Mouse (Mus musculus) liver, embryonic 16.5 days (tissue): ENCODE data around the gene Msl2. TPM values are rescaled to one million over a fixed set of nuclear protein-coding genes. Genes with fewer than 3 reads are reported as not detected.

Experiments
- ATAC-seq: fragments of 200-750 bp; cut with Nextera tagmentation; 2 replicates; pipeline ENCODE4 v1.8.0; 2017; ENCODE audit warnings: low read depth, mild to moderate bottlenecking, moderate number of reproducible peaks, moderate library complexity
- H3K27ac ChIP-seq: fragments of 300-500 bp; sonication (generic); 2 replicates; pipeline ENCODE4 v1.5.1; 2014; ENCODE audit warnings: mild to moderate bottlenecking, low read length
- H3K27me3 ChIP-seq: fragments of 300-500 bp; sonication (generic); 2 replicates; pipeline ENCODE4 v1.6.1; 2014; ENCODE audit warnings: low read depth, low read length, mixed read lengths; ENCODE audit not compliant: control insufficient read depth, insufficient read depth
- H3K36me3 ChIP-seq: fragments of 300-500 bp; sonication (generic); 2 replicates; pipeline ENCODE4 v1.6.1; 2014; ENCODE audit warnings: mild to moderate bottlenecking; ENCODE audit not compliant: control insufficient read depth, insufficient read depth
- H3K4me1 ChIP-seq: fragments of 300-500 bp; sonication (generic); 2 replicates; pipeline ENCODE4 v1.6.1; 2014; ENCODE audit warnings: low read depth, low read length, mixed read lengths; ENCODE audit not compliant: control insufficient read depth
- H3K4me2 ChIP-seq: fragments of 300-500 bp; sonication (generic); 2 replicates; pipeline ENCODE4 v1.6.1; 2014; ENCODE audit warnings: low read depth, low read length, mixed read lengths
- H3K4me3 ChIP-seq: fragments of 300-500 bp; sonication (generic); 2 replicates; pipeline ENCODE4 v1.5.1; 2014; ENCODE audit warnings: low read depth, mild to moderate bottlenecking, low read length
- H3K9ac ChIP-seq: fragments of 300-500 bp; sonication (generic); 2 replicates; pipeline ENCODE4 v1.6.1; 2014; ENCODE audit warnings: low read depth, low read length
- H3K9me3 ChIP-seq: fragments of 300-500 bp; sonication (generic); replicated peaks from 2 replicates; pipeline ENCODE4 v1.6.1; 2016; ENCODE audit warnings: low read length; ENCODE audit not compliant: control insufficient read depth
- WGBS: fragments of 180-500 bp; shearing (Covaris S2); extraction: QIAGEN DNeasy Blood & Tissue Kit; methylation state at CpG from one replicate; pipeline ENCODE4 v1.1.7; 2014; ENCODE audit not compliant: insufficient replicate concordance; 5-methylcytosine and 5-hydroxymethylcytosine counted together
- polyA plus RNA-seq: library from polyadenylated mRNA; unstranded; fragments of >200 nt; fragmentation: Nextera tagmentation; extraction: Ambion mirVana; gene quantifications from 2 replicates; pipeline ENCODE4 v1.2.1, GENCODE M21; 2015

Msl2 gene
- polyA plus RNA-seq, 1 experiment from 2014 or later, result 1.6 TPM

GRCm38 (mm10) chr9:101080046-101080685, 6.3 kb downstream of the Msl2 start:
- H3K4me2 ChIP-seq, result no peak overlapping the region

GRCm38 (mm10) chr9:101083728-101084127, 9.8 kb downstream of the Msl2 start:
- no peak overlapping the region for H3K27ac ChIP-seq
- 71% methylated on average over 3 of the region's 3 CpGs for WGBS
- H3K36me3 ChIP-seq, result no peaks in the 10 kb centered on the region
- no peaks in the 10 kb centered on the region for H3K9me3 ChIP-seq
- no peak for ATAC-seq
- no peaks in the 10 kb centered on the region for H3K27me3 ChIP-seq
- H3K9ac ChIP-seq, result no peak overlapping the region
- H3K4me2 ChIP-seq, result no peak overlapping the region
- H3K4me3 ChIP-seq, result no peak overlapping the region
- peaks cover 19% of the 10 kb centered on the region for H3K4me1 ChIP-seq

More at GRCm38 (mm10) chr9:101080046-101080685, 6.3 kb downstream of the Msl2 start:
- Histone ChIP-seq H3K9me3 (no peaks in the 10 kb centered on the region), H3K9ac (no peak overlapping the region), H3K36me3 (no peaks in the 10 kb centered on the region), H3K4me1 (peaks cover 28% of the 10 kb centered on the region), H3K27ac (no peak overlapping the region), H3K4me3 (no peak overlapping the region), H3K27me3 (no peaks in the 10 kb centered on the region)
- 74% methylated on average over 3 of the region's 3 CpGs for WGBS
- no peak for ATAC-seq

GRCm38 (mm10) chr9:101095425-101095824, 21.5 kb downstream of the Msl2 start:
- no peak for ATAC-seq
- Histone ChIP-seq H3K4me3 (no peak overlapping the region), H3K27me3 (no peaks in the 10 kb centered on the region), H3K4me2 (no peak overlapping the region), H3K27ac (no peak overlapping the region), H3K9me3 (no peaks in the 10 kb centered on the region), H3K9ac (no peak overlapping the region), H3K4me1 (peaks cover 6% of the 10 kb centered on the region), H3K36me3 (peaks cover 3% of the 10 kb centered on the region)
- WGBS, result 81% methylated on average over 4 of the region's 4 CpGs

DNA sequence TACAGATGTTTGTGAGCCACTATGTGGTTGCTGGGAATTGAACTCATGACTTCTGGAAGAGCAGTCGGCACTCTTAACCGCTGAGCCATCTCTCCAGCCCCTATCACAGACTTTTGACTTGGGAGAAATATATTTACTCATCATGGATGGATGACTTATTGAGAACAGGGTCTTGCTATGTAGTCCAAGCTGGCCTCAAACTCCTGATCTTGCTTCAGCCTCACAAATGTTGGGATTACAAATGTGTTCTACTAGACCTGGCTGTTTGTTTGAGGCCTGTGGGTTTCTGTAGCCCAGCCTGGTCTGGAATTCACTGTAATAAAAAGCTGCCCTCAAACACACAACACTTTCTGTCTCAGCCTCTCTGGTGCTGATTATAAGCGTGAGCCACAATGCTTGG, 22.6 kb downstream of the Msl2 start:
- peaks cover 6% of the 10 kb centered on the region for H3K4me1 ChIP-seq
- ATAC-seq, result no peak
- no peaks in the 10 kb centered on the region for H3K27me3 ChIP-seq
- 92% methylated on average over 3 of the region's 3 CpGs for WGBS
- H3K9ac ChIP-seq, result no peak overlapping the region
- H3K4me2 ChIP-seq, result no peak overlapping the region
- H3K36me3 ChIP-seq, result peaks cover 13% of the 10 kb centered on the region
- no peak overlapping the region for H3K4me3 ChIP-seq
- no peaks in the 10 kb centered on the region for H3K9me3 ChIP-seq
- H3K27ac ChIP-seq, result no peak overlapping the region

DNA sequence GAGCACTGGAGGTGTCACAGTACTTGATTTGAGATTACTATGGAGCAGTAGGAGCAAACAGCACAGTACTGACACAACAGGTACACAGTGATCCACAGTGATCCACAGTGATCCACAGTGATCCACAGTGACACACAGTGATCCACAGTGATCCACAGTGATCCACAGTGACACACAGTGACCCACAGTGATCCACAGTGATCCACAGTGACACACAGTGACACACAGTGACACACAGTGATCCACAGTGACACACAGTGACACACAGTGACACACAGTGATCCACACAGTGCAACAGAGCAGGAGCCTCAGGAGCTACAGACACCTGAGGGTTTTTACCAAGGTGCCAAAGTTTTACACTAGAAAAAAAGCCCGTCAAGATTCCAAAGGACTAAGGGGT, 23.6 kb downstream of the Msl2 start:
- Histone ChIP-seq H3K4me2 (no peak overlapping the region), H3K9ac (no peak overlapping the region), H3K27me3 (no peaks in the 10 kb centered on the region), H3K4me1 (peaks cover 6% of the 10 kb centered on the region), H3K9me3 (no peaks in the 10 kb centered on the region), H3K4me3 (no peak overlapping the region), H3K36me3 (peaks cover 19% of the 10 kb centered on the region), H3K27ac (no peak overlapping the region)
- ATAC-seq, result no peak
- 53% methylated on average over 1 of the region's 1 CpGs for WGBS

GRCm38 (mm10) chr9:101099445-101099844, 25.5 kb downstream of the Msl2 start:
- H3K4me1 ChIP-seq, result peaks cover 6% of the 10 kb centered on the region
- H3K27ac ChIP-seq, result no peak overlapping the region
- no peaks in the 10 kb centered on the region for H3K27me3 ChIP-seq
- H3K4me3 ChIP-seq, result no peak overlapping the region
- 49% methylated on average over 6 of the region's 6 CpGs for WGBS
- H3K9me3 ChIP-seq, result no peaks in the 10 kb centered on the region
- peaks cover 19% of the 10 kb centered on the region for H3K36me3 ChIP-seq
- no peak overlapping the region for H3K9ac ChIP-seq
- no peak for ATAC-seq
- H3K4me2 ChIP-seq, result no peak overlapping the region; the same call in 1 of the 2 replicates

GRCm38 (mm10) chr9:101100163-101100562, 26.3 kb downstream of the Msl2 start:
- H3K4me3 ChIP-seq, result no peak overlapping the region
- WGBS, result 36% methylated on average over 3 of the region's 3 CpGs
- H3K9ac ChIP-seq, result no peak overlapping the region
- no peak overlapping the region for H3K27ac ChIP-seq
- H3K36me3 ChIP-seq, result peaks cover 24% of the 10 kb centered on the region
- H3K4me1 ChIP-seq, result peaks cover 6% of the 10 kb centered on the region
- H3K27me3 ChIP-seq, result no peaks in the 10 kb centered on the region
- ATAC-seq, result no peak
- H3K9me3 ChIP-seq, result no peaks in the 10 kb centered on the region
- no peak overlapping the region for H3K4me2 ChIP-seq

- WGBS, result 86% methylated on average over 8 of the region's 8 CpGs
- Histone ChIP-seq H3K9me3 (no peaks in the 10 kb centered on the region), H3K4me3 (no peak overlapping the region), H3K4me2 (no peak overlapping the region), H3K27me3 (no peaks in the 10 kb centered on the region), H3K36me3 (peaks cover 23% of the 10 kb centered on the region), H3K9ac (no peak overlapping the region), H3K4me1 (peaks cover 6% of the 10 kb centered on the region), H3K27ac (no peak overlapping the region)
- no peak for ATAC-seq
Observed at GRCm38 (mm10) chr9:101101547-101101946, 27.6 kb downstream of the Msl2 start.

DNA sequence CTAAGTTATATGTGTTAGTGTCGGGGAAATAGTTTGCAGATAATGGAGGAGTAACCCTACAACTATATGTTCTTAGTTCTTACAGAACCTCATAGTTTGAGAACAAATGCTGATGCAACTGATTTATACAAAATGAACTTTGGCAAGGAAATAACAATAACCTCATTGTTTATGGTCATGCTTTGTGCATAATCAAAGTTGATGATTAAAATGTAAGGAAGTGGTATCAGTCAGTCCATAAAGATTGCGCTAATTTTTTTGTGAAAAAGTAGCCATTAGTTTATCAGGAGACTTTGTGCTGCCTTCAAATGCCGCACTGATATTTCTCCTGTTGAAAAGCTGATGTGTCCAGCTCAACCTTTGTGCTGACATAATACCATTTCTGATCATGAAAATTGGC, 28.4 kb downstream of the Msl2 start:
- WGBS, result 80% methylated on average over 3 of the region's 3 CpGs
- no peak for ATAC-seq
- no peak overlapping the region for H3K4me3 ChIP-seq
- H3K27ac ChIP-seq, result no peak overlapping the region
- peaks cover 22% of the 10 kb centered on the region for H3K36me3 ChIP-seq
- H3K4me1 ChIP-seq, result peaks cover 6% of the 10 kb centered on the region
- no peak overlapping the region for H3K4me2 ChIP-seq
- no peaks in the 10 kb centered on the region for H3K27me3 ChIP-seq
- H3K9me3 ChIP-seq, result no peaks in the 10 kb centered on the region
- H3K9ac ChIP-seq, result no peak overlapping the region
